Mouse (Mus musculus): ENCODE measurements around the gene Ephb1. TPM values are rescaled to one million over a fixed set of nuclear protein-coding genes. Genes with fewer than 3 reads are reported as not detected.

Gene Ephb1
- polyA plus RNA-seq, 1 experiment = 2.5 TPM

DNA sequence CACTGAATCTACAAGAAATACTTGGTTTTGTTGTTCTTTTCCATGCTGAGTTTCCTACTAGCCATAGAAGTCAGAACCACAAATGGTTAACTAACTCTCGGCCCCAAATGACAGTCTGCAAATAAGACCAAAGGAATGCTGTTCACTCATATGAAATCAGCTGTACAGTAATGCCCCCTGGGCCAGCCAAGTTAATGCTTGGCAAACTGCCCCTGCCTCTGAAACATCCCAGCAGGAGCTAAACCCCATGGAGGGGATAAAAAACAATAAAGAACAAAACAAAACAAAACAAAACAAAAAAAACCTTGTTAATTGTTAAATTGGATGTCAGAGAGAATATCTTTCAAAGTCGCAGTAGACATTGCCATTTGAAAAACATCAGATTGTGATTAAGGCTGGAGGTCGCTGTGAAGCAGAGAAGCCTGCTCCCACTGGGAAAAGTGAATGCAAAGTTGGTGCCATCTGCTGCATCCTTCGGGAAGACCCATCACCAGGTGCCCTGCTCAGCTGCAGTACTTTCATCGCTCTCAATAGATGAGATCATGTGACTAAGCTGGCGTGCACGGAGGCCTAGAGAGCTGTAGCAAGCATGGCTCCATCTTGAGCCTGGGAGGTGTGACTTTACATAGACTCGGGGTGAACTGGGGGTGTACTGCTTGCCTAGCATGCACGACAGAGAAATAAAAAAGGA lies 443.2 kb downstream of the Ephb1 start:
- Histone ChIP-seq H3K79me2 (ENCODE audit: control insufficient read depth, insufficient read depth) (no peaks in the 10 kb centered on the region), H3K36me3 (ENCODE audit: control insufficient read depth, insufficient read depth) (no peaks in the 10 kb centered on the region), H3ac (ENCODE audit: control insufficient read depth, insufficient read length) (no peak overlapping the region), H3K27me3 (ENCODE audit: control insufficient read depth, insufficient read depth, insufficient read length) (no peaks in the 10 kb centered on the region), H3K4me3 (no peak overlapping the region), H3K4me2 (ENCODE audit: low read depth) (no peak overlapping the region)
- no peak for TF ChIP-seq E2F4 (IDR thresholded peaks at IDR 0.05; ENCODE audit: insufficient read depth)
- TF ChIP-seq CEBPB (IDR thresholded peaks at IDR 0.05; ENCODE audit: insufficient read depth, poor library complexity, severe bottlenecking) = no peak
- TF ChIP-seq POLR2AphosphoS2 (IDR thresholded peaks at IDR 0.05; ENCODE audit: insufficient read length, low read depth) = no peak
- TF ChIP-seq SRF (IDR thresholded peaks at IDR 0.05; ENCODE audit: control insufficient read depth, insufficient read length, low read depth) = no peak
- TF ChIP-seq POLR2A (IDR thresholded peaks at IDR 0.05; ENCODE audit: insufficient read length, low read depth) = no peak
- no peak for TF ChIP-seq TCF12 (IDR thresholded peaks at IDR 0.05; ENCODE audit: insufficient read depth, poor library complexity, severe bottlenecking)

DNA sequence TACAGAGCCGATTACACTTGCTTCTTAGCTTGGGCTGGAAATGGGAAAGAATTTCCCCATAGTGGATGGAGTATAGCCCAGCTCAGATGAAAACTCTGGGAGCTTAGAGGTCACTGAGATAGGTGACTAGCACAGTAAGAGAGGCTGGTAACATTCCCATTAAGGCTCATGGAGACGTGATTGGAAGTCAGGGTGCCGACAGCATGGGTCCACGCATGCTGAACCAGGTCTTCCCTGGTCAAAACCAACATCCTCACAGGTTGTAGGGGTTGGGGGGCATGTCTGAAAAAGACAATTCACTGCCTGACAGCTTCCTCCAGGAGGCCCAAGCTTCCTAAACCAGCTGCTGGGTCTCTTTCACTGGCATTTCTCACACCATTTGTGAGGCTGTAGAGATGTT lies 445.0 kb downstream of the Ephb1 start:
- H3K79me2 ChIP-seq (ENCODE audit: control insufficient read depth, insufficient read depth) = no peaks in the 10 kb centered on the region
- H3ac ChIP-seq (ENCODE audit: control insufficient read depth, insufficient read length) = no peak overlapping the region
- H3K4me2 ChIP-seq (ENCODE audit: low read depth) = no peak overlapping the region
- no peaks in the 10 kb centered on the region for H3K36me3 ChIP-seq (ENCODE audit: control insufficient read depth, insufficient read depth)
- no peaks in the 10 kb centered on the region for H3K27me3 ChIP-seq (ENCODE audit: control insufficient read depth, insufficient read depth, insufficient read length)
- TF ChIP-seq CEBPB (IDR thresholded peaks at IDR 0.05; ENCODE audit: insufficient read depth, poor library complexity, severe bottlenecking) (no peak), TCF12 (IDR thresholded peaks at IDR 0.05; ENCODE audit: insufficient read depth, poor library complexity, severe bottlenecking) (no peak)
- H3K4me3 ChIP-seq = no peak overlapping the region

DNA sequence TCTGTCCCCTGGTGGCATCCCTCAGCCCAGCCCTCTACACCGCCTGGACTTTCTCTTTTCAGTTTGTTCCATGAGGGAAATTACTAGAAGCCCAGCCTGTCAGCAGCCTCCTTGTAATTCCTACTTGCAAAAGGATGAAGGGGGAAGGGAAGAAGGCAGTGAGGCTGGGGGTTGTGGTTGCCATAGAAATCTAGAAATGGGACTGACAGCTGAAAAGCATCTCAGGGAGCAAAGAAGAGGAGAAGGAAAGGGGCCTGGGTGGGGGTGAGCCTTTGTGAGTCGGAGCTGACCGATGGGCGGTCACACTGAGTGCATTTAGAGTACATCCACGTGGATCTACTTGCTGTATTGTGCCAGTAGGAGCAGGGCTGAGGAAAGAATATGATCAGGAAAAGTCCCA lies 445.6 kb downstream of the Ephb1 start:
- Histone ChIP-seq H3K79me2 (ENCODE audit: control insufficient read depth, insufficient read depth) (no peaks in the 10 kb centered on the region), H3ac (ENCODE audit: control insufficient read depth, insufficient read length) (no peak overlapping the region), H3K4me2 (ENCODE audit: low read depth) (no peak overlapping the region), H3K27me3 (ENCODE audit: control insufficient read depth, insufficient read depth, insufficient read length) (no peaks in the 10 kb centered on the region), H3K36me3 (ENCODE audit: control insufficient read depth, insufficient read depth) (no peaks in the 10 kb centered on the region), H3K4me3 (no peak overlapping the region)
- TF ChIP-seq POLR2A (IDR thresholded peaks at IDR 0.05; ENCODE audit: insufficient read length, low read depth) (no peak), MYOG (IDR thresholded peaks at IDR 0.05; ENCODE audit: control insufficient read depth in 1 of 3, insufficient read depth in 1 of 3, insufficient read length in 2 of 3, low read depth in 2 of 3) (no peak), E2F4 (IDR thresholded peaks at IDR 0.05; ENCODE audit: insufficient read depth) (no peak), MYOD1 (IDR thresholded peaks at IDR 0.05; ENCODE audit: control insufficient read depth in 1 of 3, insufficient read length in 2 of 3, low read depth in 2 of 3) (no peak), TCF3 (IDR thresholded peaks at IDR 0.05; ENCODE audit: insufficient read length, low read depth) (no peak), CEBPB (IDR thresholded peaks at IDR 0.05; ENCODE audit: insufficient read depth, poor library complexity, severe bottlenecking) (no peak), REST (IDR thresholded peaks at IDR 0.05; ENCODE audit: insufficient read depth, insufficient read length) (no peak), POLR2AphosphoS2 (IDR thresholded peaks at IDR 0.05; ENCODE audit: insufficient read length, low read depth) (no peak), USF1 (IDR thresholded peaks at IDR 0.05; ENCODE audit: low read depth) (no peak)

DNA sequence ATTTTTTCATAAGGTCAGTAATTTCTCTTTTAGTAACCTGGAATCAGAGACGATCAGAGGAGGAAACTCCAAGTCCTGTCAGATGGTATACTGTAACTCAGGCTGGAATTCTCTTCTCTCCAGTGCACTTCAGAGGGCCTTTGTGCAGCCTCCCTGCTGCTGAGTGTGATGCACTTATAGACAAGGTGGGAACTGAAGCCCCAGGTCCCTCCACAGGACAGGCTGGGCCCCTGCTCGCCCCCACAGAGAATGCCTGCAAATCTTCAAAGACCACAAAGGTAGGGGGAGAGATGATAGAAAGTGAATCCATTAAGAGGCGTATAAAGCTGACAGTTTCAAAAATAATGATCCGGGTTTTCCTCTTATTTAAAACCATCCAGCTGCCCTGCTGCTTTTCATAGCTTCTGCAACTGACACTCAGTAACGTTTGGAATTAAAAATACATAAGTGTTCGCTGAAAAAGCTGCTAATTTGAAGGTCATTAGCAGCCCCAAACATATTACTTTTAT lies 446.7 kb downstream of the Ephb1 start:
- no peak for TF ChIP-seq E2F4 (IDR thresholded peaks at IDR 0.05; ENCODE audit: insufficient read depth)
- TF ChIP-seq MYOG (IDR thresholded peaks at IDR 0.05; ENCODE audit: control insufficient read depth in 1 of 3, insufficient read depth in 1 of 3, insufficient read length in 2 of 3, low read depth in 2 of 3) = no peak
- no peak for TF ChIP-seq TCF12 (IDR thresholded peaks at IDR 0.05; ENCODE audit: insufficient read depth, poor library complexity, severe bottlenecking)
- TF ChIP-seq USF1 (IDR thresholded peaks at IDR 0.05; ENCODE audit: low read depth) = no peak
- TF ChIP-seq POLR2A (IDR thresholded peaks at IDR 0.05; ENCODE audit: insufficient read length, low read depth) = no peak
- TF ChIP-seq MYOD1 (IDR thresholded peaks at IDR 0.05; ENCODE audit: control insufficient read depth in 1 of 3, insufficient read length in 2 of 3, low read depth in 2 of 3) = no peak
- no peak for TF ChIP-seq REST (IDR thresholded peaks at IDR 0.05; ENCODE audit: insufficient read depth, insufficient read length)
- no peak for TF ChIP-seq TCF3 (IDR thresholded peaks at IDR 0.05; ENCODE audit: insufficient read length, low read depth)
- TF ChIP-seq POLR2AphosphoS2 (IDR thresholded peaks at IDR 0.05; ENCODE audit: insufficient read length, low read depth) = no peak
- TF ChIP-seq CEBPB (IDR thresholded peaks at IDR 0.05; ENCODE audit: insufficient read depth, poor library complexity, severe bottlenecking) = no peak
- no peak for TF ChIP-seq SRF (IDR thresholded peaks at IDR 0.05; ENCODE audit: control insufficient read depth, insufficient read length, low read depth)
- TF ChIP-seq MAX (IDR thresholded peaks at IDR 0.05; ENCODE audit: low read depth) = no peak
- no peak overlapping the region for H3ac ChIP-seq (ENCODE audit: control insufficient read depth, insufficient read length)

DNA sequence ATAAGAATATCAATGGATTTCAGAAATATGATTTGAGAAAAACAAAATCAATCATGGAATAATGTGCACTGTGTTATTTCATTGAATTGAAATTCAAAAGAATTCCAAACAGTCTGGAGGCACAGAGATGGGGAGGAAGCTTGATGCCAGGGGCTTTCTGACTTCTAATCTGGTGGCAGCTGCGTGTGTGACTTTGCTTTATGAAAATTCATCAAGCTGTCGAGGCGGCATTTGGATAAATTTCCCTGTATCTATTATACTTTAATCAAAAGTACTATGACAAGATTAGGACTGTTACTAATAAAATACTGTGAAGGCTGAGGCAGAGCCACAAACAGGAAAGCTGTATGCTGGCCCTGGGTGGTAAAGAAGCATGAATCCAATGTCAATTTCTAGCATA lies 451.1 kb downstream of the Ephb1 start:
- TF ChIP-seq POLR2AphosphoS2 (IDR thresholded peaks at IDR 0.05; ENCODE audit: insufficient read length, low read depth) (no peak), USF1 (IDR thresholded peaks at IDR 0.05; ENCODE audit: low read depth) (no peak), CEBPB (IDR thresholded peaks at IDR 0.05; ENCODE audit: insufficient read depth, poor library complexity, severe bottlenecking) (no peak), POLR2A (IDR thresholded peaks at IDR 0.05; ENCODE audit: insufficient read length, low read depth) (no peak), MYOG (IDR thresholded peaks at IDR 0.05; ENCODE audit: control insufficient read depth in 1 of 3, insufficient read depth in 1 of 3, insufficient read length in 2 of 3, low read depth in 2 of 3) (no peak), SRF (IDR thresholded peaks at IDR 0.05; ENCODE audit: control insufficient read depth, insufficient read length, low read depth) (no peak), REST (IDR thresholded peaks at IDR 0.05; ENCODE audit: insufficient read depth, insufficient read length) (no peak), TCF12 (IDR thresholded peaks at IDR 0.05; ENCODE audit: insufficient read depth, poor library complexity, severe bottlenecking) (no peak), MAX (IDR thresholded peaks at IDR 0.05; ENCODE audit: low read depth) (no peak), TCF3 (IDR thresholded peaks at IDR 0.05; ENCODE audit: insufficient read length, low read depth) (no peak), E2F4 (IDR thresholded peaks at IDR 0.05; ENCODE audit: insufficient read depth) (no peak), MYOD1 (IDR thresholded peaks at IDR 0.05; ENCODE audit: control insufficient read depth in 1 of 3, insufficient read length in 2 of 3, low read depth in 2 of 3) (no peak)
- Histone ChIP-seq H3K4me2 (ENCODE audit: low read depth) (no peak overlapping the region), H3K27me3 (ENCODE audit: control insufficient read depth, insufficient read depth, insufficient read length) (no peaks in the 10 kb centered on the region), H3K4me3 (no peak overlapping the region), H3K79me2 (ENCODE audit: control insufficient read depth, insufficient read depth) (no peaks in the 10 kb centered on the region), H3ac (ENCODE audit: control insufficient read depth, insufficient read length) (no peak overlapping the region), H3K36me3 (ENCODE audit: control insufficient read depth, insufficient read depth) (no peaks in the 10 kb centered on the region)

More for the DNA sequence above, 446.7 kb downstream of the Ephb1 start:
- H3K4me3 ChIP-seq = no peak overlapping the region
- no peaks in the 10 kb centered on the region for H3K27me3 ChIP-seq (ENCODE audit: control insufficient read depth, insufficient read depth, insufficient read length)
- H3K4me2 ChIP-seq (ENCODE audit: low read depth) = no peak overlapping the region
- no peaks in the 10 kb centered on the region for H3K36me3 ChIP-seq (ENCODE audit: control insufficient read depth, insufficient read depth)
- H3K79me2 ChIP-seq (ENCODE audit: control insufficient read depth, insufficient read depth) = no peaks in the 10 kb centered on the region

All from myocyte (in vitro differentiated cells).